Mouse (Mus musculus): ENCODE measurements around the gene C87436.

Gene C87436

DNA sequence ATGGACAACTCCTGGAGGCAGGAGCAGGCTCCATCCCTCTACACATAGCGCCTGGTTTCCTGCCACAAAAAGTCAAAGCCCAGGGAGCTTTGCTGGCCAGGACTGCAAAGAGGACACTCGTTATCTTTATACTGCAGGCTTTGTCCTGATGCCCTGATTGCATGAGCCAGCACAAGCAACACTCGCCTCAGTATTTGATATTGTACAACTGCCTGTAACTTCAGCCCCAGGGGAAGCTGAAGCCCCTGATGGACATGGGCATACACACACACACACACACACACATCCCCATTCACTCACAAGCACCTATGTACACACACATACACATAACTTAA lies 71.7 kb downstream of the C87436 start:
- no peak for DNase-seq (ENCODE audit: low spot score)

DNA sequence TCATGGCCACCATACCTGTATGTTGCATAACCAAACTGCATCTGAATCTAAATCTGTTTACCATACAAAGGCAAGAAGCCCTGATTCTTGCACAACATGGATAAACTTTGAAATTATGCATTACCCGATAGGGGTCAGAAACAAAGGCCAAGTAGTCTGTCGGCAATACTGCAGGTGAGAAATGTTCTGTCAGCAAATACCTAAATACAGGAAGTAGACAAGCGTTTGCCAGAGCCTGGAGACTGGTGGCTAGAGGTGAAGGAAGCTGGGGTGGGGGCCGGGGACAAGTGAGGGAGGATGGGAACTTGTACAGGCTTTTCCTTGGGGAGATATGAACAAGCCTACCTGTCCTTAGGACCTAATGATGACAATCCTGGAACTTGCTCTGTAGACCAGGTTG lies 72.8 kb downstream of the C87436 start:
- no peak for DNase-seq (ENCODE audit: low spot score)

DNA sequence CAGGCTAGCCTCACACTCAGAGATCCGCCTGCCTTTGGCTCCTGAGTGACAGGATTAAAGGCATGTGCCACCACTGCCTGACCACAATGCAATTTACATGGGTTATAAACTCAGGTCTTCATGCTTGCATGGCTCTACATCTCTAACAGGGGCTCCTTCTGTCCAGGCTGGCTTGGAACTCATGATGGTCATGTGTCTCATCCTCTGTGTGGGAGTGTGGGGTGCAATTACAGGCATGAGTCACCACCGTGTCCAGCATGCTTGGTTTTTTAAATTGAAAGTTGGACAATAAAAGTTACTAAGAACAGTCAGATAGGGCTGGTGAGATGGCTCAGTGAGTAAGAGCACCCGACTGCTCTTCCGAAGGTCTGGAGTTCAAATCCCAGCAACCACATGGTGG lies 75.1 kb downstream of the C87436 start:
- DNase-seq (ENCODE audit: low spot score): no peak

DNA sequence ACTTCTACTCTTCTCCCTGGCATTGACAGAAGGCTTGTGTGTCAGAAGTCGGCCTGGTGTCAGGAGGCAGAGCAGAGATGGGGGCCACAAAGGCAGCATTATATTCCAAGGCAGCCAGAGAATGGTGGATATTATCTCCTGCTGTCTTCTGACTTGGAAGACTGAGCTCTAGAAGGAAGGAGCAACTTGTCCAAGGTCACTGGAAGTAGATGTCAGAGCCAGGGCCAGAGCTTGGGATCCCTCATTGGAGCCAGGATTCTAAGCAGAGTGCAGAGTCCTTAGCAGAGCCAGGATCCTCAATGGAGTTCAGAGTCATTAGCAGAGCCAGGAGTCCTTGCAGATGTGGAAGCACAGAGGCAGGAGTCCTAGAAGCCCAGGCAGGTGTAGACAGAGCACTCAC lies 77.8 kb downstream of the C87436 start:
- DNase-seq (ENCODE audit: low spot score): no peak

DNA sequence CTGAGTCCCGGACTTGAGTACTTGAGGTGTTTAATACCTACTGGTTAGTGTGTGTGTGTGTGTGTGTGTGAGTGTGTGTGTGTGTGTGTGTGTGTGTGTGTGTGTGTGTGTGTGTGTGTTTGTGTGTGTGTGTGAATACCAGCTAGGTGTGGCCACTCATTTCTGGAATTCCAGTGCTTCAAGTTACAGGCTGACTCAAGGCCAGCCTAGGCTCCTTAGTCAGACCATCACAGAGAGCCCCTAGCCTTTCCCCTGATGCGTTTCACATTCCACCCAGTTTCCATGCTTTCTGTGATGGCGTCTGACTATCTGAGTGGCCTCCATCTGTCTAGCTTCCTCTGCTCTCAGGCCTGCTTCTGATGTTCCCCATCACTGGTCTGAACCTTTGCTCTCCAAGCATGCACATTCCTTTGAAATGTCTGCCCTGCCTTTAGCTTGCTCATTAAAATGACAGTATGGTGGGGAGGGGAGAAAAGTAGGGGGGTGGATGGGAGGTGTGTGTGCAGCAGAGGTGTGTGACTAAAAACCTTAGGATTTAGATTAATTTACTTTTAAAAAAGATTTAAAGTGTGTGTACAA lies 81.7 kb downstream of the C87436 start:
- DNase-seq (ENCODE audit: low spot score): no peak

DNA sequence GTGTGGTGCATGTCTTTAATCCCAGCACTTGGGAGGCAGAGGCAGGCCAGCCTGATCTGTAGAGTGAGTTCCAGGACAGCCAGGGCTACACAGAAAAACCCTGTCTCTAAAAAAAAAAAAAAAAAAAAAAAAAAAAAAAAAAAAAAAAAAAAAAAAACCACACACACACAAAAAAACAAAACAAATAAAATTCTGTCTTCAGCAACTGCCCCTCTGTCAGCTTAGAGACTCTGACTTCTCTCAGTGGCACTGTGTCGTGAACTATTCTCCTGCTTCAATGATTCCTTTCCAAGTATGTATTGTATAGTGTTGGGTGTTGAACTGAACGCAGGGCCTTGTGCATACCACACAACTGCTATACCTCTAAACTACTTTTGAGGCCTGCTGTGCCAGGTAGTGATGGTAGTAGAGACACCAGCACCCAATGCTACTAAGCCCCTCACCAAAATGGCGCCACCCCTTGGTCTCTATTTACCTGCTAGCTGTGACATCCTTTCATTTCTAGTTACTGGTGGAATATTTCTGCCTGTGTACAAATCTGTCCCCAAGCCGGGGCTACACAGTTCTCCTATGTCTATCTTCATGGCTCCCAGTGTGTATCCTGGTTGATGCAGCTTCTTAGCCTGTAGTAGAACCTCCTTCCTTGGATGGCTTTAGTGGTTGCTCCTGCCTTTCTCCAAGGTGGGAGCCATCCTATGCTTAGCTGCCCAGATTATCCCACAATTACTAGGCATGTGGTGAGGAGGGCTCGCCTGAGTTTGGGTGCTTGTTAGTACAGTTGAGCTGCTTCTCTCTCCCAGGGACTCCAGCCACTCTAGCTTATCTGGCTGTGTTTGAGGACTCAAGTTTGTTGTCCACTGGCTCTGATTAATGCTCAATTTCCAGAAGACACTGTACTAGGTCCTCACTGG lies 84.1 kb downstream of the C87436 start:
- DNase-seq (ENCODE audit: low spot score): no peak
